Mouse (Mus musculus) left cerebral cortex, postnatal 36 days (tissue): ENCODE data around the gene Gcnt1. TPM values are rescaled to one million over a fixed set of nuclear protein-coding genes. Genes with fewer than 3 reads are reported as not detected.

ENCODE experiments used
- DNase-seq, 2 experiments: peaks; one replicate each; pipeline ENCODE4 v3.0.0; 2021 to 2022; ENCODE audit warnings: low spot score in 2 of 2, mixed read lengths in 1 of 2
- intact Hi-C: fragments of 180-260 bp; cut with DNase I; formaldehyde crosslinking; loops from one replicate; pipeline ENCODE4 v1.15.1; 2025
- total RNA-seq, 2 experiments: library from RNA; stranded (reverse); gene quantifications; 2 replicates each; pipeline ENCODE4 v1.2.3; 2021

Gcnt1 gene
- total RNA-seq, 2 experiments from 2014 or later = 2.0 to 2.2 TPM

DNA sequence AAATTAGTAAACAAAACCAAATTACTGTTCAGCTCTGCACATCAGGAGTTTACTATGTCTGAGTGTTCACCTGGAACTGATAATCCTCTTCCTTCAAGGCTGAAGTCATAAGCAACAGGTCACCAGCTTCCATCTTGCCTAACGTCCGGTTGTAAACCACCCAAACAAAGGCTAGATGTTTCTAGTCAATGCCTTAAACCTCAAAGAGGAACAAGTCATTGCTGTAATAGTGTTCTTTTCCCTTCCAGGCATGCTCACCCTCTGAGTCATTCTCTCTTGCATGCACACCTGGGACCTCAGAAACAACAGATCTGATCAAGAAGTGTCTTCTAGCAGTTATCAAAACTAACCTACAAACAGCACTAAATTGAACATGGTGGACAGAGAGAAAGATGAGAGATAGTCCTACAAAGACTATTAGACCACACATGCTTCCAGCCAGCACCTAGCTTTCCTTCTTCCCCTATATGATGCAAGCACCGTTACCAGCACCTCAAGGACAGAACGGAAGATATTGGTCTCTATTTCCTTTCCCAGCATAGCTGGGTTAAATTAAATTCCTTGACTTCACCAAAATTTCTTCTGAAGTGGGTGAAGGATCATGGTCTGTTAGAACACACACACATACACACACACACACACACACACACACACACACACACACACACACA lies 94.1 kb downstream of the Gcnt1 start:
- intact Hi-C loops = no loop called here
- DNase-seq = no peak

Other genes starting within 250 kb of the Gcnt1 start
- gene Rfk, start 21.2 kb upstream of the Gcnt1 start, total RNA-seq = 10 to 100 TPM; 57.0 to 64.5 TPM